ENCODE assay signal across 8 mouse cellular contexts in the genomic region with DNA sequence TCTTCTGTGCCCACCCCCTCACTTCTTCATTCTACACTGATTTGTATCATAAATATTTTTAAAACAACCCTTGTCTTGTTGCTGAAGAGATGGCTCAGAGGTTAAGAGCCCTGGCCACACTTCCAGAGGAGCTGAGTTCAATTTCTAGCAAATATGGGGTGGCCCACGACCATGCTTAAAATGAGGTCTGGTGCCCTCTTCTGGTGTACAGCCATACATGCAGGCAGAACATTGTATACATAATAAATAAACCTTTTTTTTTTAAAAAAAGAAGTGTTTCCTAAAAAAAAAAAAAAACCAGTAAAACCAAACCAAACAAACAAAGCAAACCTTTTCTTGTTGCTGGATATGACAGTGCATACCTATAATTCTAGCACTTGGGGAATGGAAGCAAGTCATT.
DNase-seq lines count a peak whose midpoint lies in the region; ATAC-seq and TF ChIP-seq lines count a peak whose summit lies in the region.

No protein-coding gene starts in this region.

- 0 out of 2 replicates have a peak, but pooled peaks have one; percentile 35 for TF ChIP-seq EP300 in heart, adult 2 months (IDR thresholded peaks at IDR 0.05; ENCODE audit: insufficient read depth, low read depth, low read length)

- H3K4me1 ChIP-seq in heart, adult 2 months (ENCODE audit: control insufficient read depth, insufficient read depth, low read length): no peaks in the 10 kb centered on the region
- no peaks in the 10 kb centered on the region for H3K4me1 ChIP-seq in heart, embryonic 10.5 days

- no peaks in the 10 kb centered on the region for H3K36me3 ChIP-seq in heart, adult 2 months (ENCODE audit: control insufficient read depth, insufficient read depth, low read length)
- no peaks in the 10 kb centered on the region for H3K36me3 ChIP-seq in heart, embryonic 10.5 days

- no peak overlapping the region for H3K27ac ChIP-seq in heart, adult 2 months
- no peak overlapping the region for H3K27ac ChIP-seq in heart, embryonic 10.5 days

- no peaks in the 10 kb centered on the region for H3K9me3 ChIP-seq in heart, embryonic 10.5 days

- H3K9ac ChIP-seq in heart, adult 2 months (ENCODE audit: low read depth, low read length): no peak overlapping the region

- no peak overlapping the region for H3K4me3 ChIP-seq in heart, adult 2 months
- H3K4me3 ChIP-seq in heart, embryonic 10.5 days: no peak overlapping the region

- H3K27me3 ChIP-seq in heart, adult 2 months (ENCODE audit: control insufficient read depth, insufficient read depth, low read length): no peaks in the 10 kb centered on the region
- H3K27me3 ChIP-seq in heart, embryonic 10.5 days (ENCODE audit: insufficient read depth, poor library complexity, severe bottlenecking): no peaks in the 10 kb centered on the region

- intact Hi-C loops in heart, adult 2 months (cut with DNase I): loop anchor here (1.0 to 2.0 kb wide), 3 partner anchors 76 to 327 kb away; no protein-coding TSS in a partner anchor

- 5% methylated on average over 1 of the region's 1 CpGs for WGBS in heart, adult 2 months
- 28% methylated on average over 1 of the region's 1 CpGs for WGBS in heart, embryonic 10.5 days

- TF ChIP-seq POLR2A in heart, adult 2 months (IDR thresholded peaks at IDR 0.05; ENCODE audit: insufficient read depth, low read depth, low read length): no peak

- peak; percentile 90 for TF ChIP-seq CTCF in heart, adult 2 months (IDR thresholded peaks at IDR 0.05)

- no peaks in the 10 kb centered on the region for H3K79me2 ChIP-seq in heart, adult 2 months (replicated peaks; ENCODE audit: control insufficient read depth, insufficient read depth, low read length)

- peak; percentile 59; the same call in 1 of the 2 replicates for ATAC-seq in granulocyte monocyte progenitor cell, adult 5-6 weeks (replicated peaks; ENCODE audit: poor library complexity, severe bottlenecking)

- DNase-seq in heart, adult 2 months: no peak
- no peak for DNase-seq in heart, embryonic 10.5 days (ENCODE audit: low spot score)
- DNase-seq in 3T3-L1 (ENCODE audit: low read depth, low spot score) (peak; percentile 72), ZHBTc4 (ENCODE audit: low read depth, low spot score) (peak; percentile 39)
- peak; percentile 32 for DNase-seq in thymus, postnatal 4 days
- DNase-seq in left cerebral cortex, adult 8-10 months (ENCODE audit: low spot score in 2 of 2): no peak
- DNase-seq in right cerebral cortex, postnatal 4 days: no peak

Comparison
In these comparisons a context has a peak if more than half of its experiments do, and no peak if none do; other contexts are left out.
1. DNase-seq: peak in 3T3-L1 (single experiment), ZHBTc4 (single experiment) and thymus, postnatal 4 days (single experiment); none in heart, adult 2 months (0 of 2), heart, embryonic 10.5 days (single experiment), left cerebral cortex, adult 8-10 months (0 of 2) and right cerebral cortex, postnatal 4 days (single experiment).